Mouse (Mus musculus) liver, adult 2 months (tissue): Measurements from ENCODE around the gene Ttc12. TPM values are rescaled to one million over a fixed set of nuclear protein-coding genes. Genes with fewer than 3 reads are reported as not detected.

Experiments used
- DNase-seq: peaks from one replicate; pipeline ENCODE4 v3.0.0-alpha.2; 2011; ENCODE audit warnings: low read depth, low spot score; ENCODE audit errors: extremely low read depth
- H3K27ac ChIP-seq: fragments of 200-500 bp; replicated peaks from 2 replicates; pipeline ENCODE4 v1.5.1; 2012; ENCODE audit warnings: low read depth, mild to moderate bottlenecking, control low read depth, inconsistent platforms, low read length; ENCODE audit not compliant: insufficient read depth
- H3K27me3 ChIP-seq: fragments of 200-500 bp; 2 replicates; pipeline ENCODE4 v1.6.1; 2012; ENCODE audit warnings: mild to moderate bottlenecking, moderate library complexity, low read length, inconsistent platforms; ENCODE audit not compliant: control insufficient read depth, insufficient read depth
- H3K36me3 ChIP-seq: fragments of 200-500 bp; 2 replicates; pipeline ENCODE4 v1.6.1; 2012; ENCODE audit warnings: low read length, inconsistent platforms; ENCODE audit not compliant: control insufficient read depth, insufficient read depth
- H3K4me1 ChIP-seq: fragments of 200-500 bp; 2 replicates; pipeline ENCODE4 v1.6.1; 2011; ENCODE audit warnings: low read length; ENCODE audit not compliant: control insufficient read depth, insufficient read depth
- H3K4me3 ChIP-seq: fragments of 200-500 bp; 2 replicates; pipeline ENCODE4 v1.5.1; 2011; ENCODE audit warnings: low read depth, mild to moderate bottlenecking, control low read depth, low read length, moderate library complexity; ENCODE audit not compliant: insufficient read depth
- H3K79me2 ChIP-seq: fragments of 200-500 bp; 2 replicates; pipeline ENCODE4 v1.6.1; 2012; ENCODE audit warnings: inconsistent platforms, mild to moderate bottlenecking, low read length, moderate library complexity; ENCODE audit not compliant: control insufficient read depth, insufficient read depth
- H3K9ac ChIP-seq: fragments of 200-500 bp; 2 replicates; pipeline ENCODE4 v1.6.1; 2012; ENCODE audit warnings: low read depth, mild to moderate bottlenecking, control low read depth, inconsistent platforms, low read length
- CTCF ChIP-seq: fragments of 200-500 bp; IDR thresholded peaks from 2 replicates; pipeline ENCODE4 v1.5.1; 2011; ENCODE audit warnings: low read depth, low read length, control low read depth
- POLR2A ChIP-seq: fragments of 200-500 bp; IDR thresholded peaks from 2 replicates; pipeline ENCODE4 v1.6.1; 2011; ENCODE audit warnings: low read length, control low read depth; ENCODE audit not compliant: insufficient read depth; ENCODE audit errors: extremely low read depth
- WGBS: fragments of 180-500 bp; shearing (Covaris S2); methylation state at CpG from one replicate; pipeline ENCODE4 v1.1.7; 2018; 5-methylcytosine and 5-hydroxymethylcytosine counted together
- polyA plus RNA-seq: library from polyadenylated mRNA; depleted of rRNA; stranded (reverse); fragments of >200 nt; gene quantifications from 2 replicates; pipeline ENCODE4 v1.2.3, GENCODE M21; 2012
- total RNA-seq: library from RNA; depleted of rRNA; stranded (reverse); fragments of >200 nt; gene quantifications from 2 replicates; pipeline ENCODE4 v1.2.3, GENCODE M21; 2014

The Ttc12 gene
- total and polyA plus RNA-seq, 2 experiments: 0.17 to 0.28 TPM

DNA sequence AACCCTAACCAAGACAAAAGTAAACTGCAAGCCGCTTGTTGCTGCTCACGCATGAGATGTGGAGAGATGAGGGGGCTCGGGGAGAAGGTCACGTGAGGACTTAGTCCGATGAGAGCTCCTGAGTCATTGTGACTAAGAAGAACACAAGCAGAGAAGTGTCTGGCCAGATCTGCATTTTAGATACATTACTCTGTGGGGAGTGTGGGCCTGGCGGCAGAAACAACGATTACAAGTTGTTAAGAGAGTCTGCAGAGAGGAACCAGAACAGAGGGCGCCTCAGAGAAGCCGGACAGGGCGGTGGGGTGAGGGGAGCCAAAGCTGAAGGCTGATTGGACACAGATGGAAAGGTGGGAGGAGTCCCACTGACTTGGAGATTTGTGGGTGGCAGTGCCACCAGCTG is 2.7 kb downstream of the Ttc12 start:
- Histone ChIP-seq H3K36me3 (no peaks in the 10 kb centered on the region), H3K9ac (no peak overlapping the region), H3K27ac (no peak overlapping the region), H3K4me3 (no peak overlapping the region), H3K27me3 (no peaks in the 10 kb centered on the region), H3K79me2 (no peaks in the 10 kb centered on the region), H3K4me1 (no peaks in the 10 kb centered on the region)
- no peak for TF ChIP-seq CTCF
- TF ChIP-seq POLR2A: no peak
- 72% methylated on average over 10 of the region's 10 CpGs for WGBS
- DNase-seq: no peak

DNA sequence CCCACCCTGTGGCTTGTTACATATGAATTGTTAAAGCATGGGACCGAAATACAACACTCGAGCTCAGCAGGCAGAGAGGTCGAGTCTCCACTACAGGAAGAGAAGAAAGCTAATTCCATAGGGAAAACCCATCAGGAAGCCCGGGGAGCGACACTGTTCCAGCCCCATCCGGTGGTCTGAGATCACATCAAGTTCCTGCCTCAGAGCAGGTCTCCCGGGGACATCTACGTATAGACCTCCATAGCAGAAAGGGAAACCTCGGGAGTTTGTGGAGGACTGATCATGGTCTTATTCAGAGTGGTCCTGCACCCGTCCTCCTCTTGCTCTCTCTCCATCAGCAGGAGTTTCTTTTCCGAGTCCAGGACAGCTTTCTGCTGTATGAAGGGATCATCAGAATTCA is 13.9 kb downstream of the Ttc12 start:
- no peak for DNase-seq
- Histone ChIP-seq H3K4me1 (no peaks in the 10 kb centered on the region), H3K4me3 (no peak overlapping the region), H3K27me3 (no peaks in the 10 kb centered on the region), H3K27ac (no peak overlapping the region), H3K9ac (no peak overlapping the region), H3K36me3 (no peaks in the 10 kb centered on the region), H3K79me2 (no peaks in the 10 kb centered on the region)
- TF ChIP-seq POLR2A (no peak), CTCF (no peak)
- 67% methylated on average over 11 of the region's 11 CpGs for WGBS

DNA sequence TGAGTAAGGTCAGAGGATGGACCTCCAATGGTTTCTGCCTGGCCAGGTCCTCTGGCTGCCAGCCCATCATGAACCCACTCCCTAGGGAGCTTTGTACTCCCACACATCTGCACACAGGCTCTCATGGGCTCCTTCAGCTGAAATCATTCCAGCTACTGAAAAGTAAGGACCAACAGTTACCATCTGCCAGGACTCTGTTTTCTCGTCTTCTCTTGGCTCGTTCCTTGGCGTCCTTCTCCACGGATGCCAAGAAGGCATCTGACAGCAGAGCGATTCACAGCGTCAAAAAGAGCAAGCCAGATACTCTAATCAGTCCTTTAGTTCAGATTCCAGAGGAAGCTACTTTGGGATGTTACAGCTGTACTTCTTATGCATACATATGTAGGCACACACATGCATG is 15.1 kb downstream of the Ttc12 start:
- no peaks in the 10 kb centered on the region for H3K36me3 ChIP-seq
- WGBS: 86% methylated on average over 6 of the region's 6 CpGs
- H3K27ac ChIP-seq: no peak overlapping the region
- no peaks in the 10 kb centered on the region for H3K27me3 ChIP-seq
- H3K79me2 ChIP-seq: no peaks in the 10 kb centered on the region
- TF ChIP-seq CTCF: no peak
- H3K4me3 ChIP-seq: no peak overlapping the region
- no peak for DNase-seq
- H3K9ac ChIP-seq: no peak overlapping the region
- H3K4me1 ChIP-seq: no peaks in the 10 kb centered on the region

DNA sequence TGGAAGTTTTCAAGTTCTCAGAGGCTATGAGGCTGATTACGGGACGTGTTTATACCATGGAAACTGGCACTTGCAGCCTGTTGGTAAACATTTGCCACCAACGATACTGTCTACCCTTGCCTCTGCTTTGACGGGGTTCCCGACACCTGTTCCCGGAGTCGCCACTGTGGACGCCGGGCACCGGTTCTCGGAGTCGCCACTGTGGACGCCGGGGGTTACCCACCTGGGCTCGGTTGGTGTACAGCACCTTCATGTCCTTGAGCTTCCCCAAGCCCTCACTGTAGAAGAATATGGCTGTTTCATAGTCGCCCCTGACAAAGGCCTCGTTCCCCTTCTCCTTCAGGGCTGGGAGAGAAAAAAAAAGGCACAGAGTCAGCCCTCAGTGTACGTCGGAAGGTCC is 16.0 kb downstream of the Ttc12 start:
- 92% methylated on average over 19 of the region's 19 CpGs for WGBS
- no peaks in the 10 kb centered on the region for H3K27me3 ChIP-seq

DNA sequence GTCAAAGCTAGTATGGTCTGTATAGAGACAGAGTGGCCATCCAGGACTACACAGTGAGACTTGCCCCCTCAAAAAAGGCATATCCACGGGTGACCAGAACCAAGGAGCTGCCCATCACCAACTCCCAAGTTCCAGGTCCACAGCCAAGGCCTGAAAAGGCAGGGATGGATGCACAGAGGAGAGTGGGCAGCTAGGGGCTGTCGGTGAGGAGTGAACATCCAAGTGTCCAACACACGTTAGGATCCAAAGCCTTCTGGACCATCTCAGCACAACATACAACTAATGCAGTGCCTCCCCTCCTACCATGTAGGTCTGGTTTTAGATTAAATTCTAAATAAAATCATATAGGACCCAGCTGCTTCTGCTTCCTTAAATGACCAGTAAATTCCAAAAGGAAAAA is 29.9 kb downstream of the Ttc12 start:
- no peak overlapping the region for H3K9ac ChIP-seq
- no peaks in the 10 kb centered on the region for H3K4me1 ChIP-seq
- TF ChIP-seq CTCF: no peak
- no peak for TF ChIP-seq POLR2A
- H3K4me3 ChIP-seq: no peak overlapping the region
- peaks cover 7% of the 10 kb centered on the region; the same call in 1 of the 2 replicates for H3K27me3 ChIP-seq
- no peak overlapping the region for H3K27ac ChIP-seq
- no peaks in the 10 kb centered on the region for H3K36me3 ChIP-seq
- 73% methylated on average over 3 of the region's 3 CpGs for WGBS
- no peaks in the 10 kb centered on the region for H3K79me2 ChIP-seq
- no peak for DNase-seq

More for the DNA sequence above, 16.0 kb downstream of the Ttc12 start:
- H3K9ac ChIP-seq: no peak overlapping the region
- no peak overlapping the region for H3K4me3 ChIP-seq
- no peak overlapping the region for H3K27ac ChIP-seq
- H3K79me2 ChIP-seq: no peaks in the 10 kb centered on the region
- H3K36me3 ChIP-seq: no peaks in the 10 kb centered on the region
- DNase-seq: no peak
- no peaks in the 10 kb centered on the region for H3K4me1 ChIP-seq
- TF ChIP-seq POLR2A: no peak
- TF ChIP-seq CTCF: no peak

DNA sequence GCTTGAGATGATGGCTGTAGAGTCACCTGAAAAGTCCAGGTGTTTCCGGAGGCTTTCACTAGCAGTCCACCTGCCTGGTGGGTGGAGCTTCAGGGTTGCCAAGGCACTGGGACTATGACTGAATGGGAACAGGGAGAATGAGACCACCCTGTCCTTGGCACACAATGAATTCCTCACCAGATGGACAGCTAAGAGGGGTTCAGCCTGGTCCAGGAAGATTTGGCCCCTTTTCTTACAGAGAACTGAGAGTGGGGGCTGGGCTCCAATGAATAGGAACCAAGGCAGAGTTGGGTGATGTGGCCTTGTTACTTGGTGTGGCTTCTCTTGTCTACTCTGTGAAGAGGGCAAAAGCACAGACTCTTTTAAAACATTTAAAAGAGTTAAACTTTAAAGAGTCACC is 33.6 kb downstream of the Ttc12 start:
- Histone ChIP-seq H3K36me3 (no peaks in the 10 kb centered on the region), H3K4me1 (no peaks in the 10 kb centered on the region), H3K9ac (no peak overlapping the region), H3K4me3 (no peak overlapping the region), H3K27ac (no peak overlapping the region), H3K27me3 (peaks cover 7% of the 10 kb centered on the region; the same call in 1 of the 2 replicates), H3K79me2 (no peaks in the 10 kb centered on the region)
- TF ChIP-seq CTCF: no peak
- TF ChIP-seq POLR2A: no peak
- 90% methylated on average over 1 of the region's 1 CpGs for WGBS
- no peak for DNase-seq
